Mouse (Mus musculus) embryo, embryonic 10.5 days (tissue): ENCODE data around the gene Cdc14a.

Experiments
- DNase-seq: peaks from one replicate; pipeline ENCODE4 v3.0.0-alpha.2; 2015; ENCODE audit warnings: low spot score

Gene Cdc14a

DNA sequence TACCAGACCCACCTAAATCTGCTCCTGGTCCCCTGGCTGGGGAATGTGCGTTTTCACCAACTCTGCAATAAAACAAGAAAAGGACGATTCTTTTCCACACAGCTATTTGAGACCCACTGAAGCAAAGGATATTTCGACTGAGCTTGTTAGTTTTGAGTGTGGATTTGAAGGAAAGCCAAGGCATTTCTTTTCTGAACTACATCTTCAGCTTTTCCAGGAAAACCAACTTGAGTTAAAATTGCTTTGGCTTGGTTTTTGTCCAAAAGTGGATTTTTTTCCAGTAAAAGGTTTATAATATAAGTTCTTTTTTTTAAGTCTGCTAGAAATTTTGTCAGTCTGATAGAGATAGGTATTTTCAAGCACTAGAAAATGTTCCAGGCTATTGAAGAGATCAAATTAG lies 157.5 kb downstream of the Cdc14a start:
- no peak for DNase-seq

DNA sequence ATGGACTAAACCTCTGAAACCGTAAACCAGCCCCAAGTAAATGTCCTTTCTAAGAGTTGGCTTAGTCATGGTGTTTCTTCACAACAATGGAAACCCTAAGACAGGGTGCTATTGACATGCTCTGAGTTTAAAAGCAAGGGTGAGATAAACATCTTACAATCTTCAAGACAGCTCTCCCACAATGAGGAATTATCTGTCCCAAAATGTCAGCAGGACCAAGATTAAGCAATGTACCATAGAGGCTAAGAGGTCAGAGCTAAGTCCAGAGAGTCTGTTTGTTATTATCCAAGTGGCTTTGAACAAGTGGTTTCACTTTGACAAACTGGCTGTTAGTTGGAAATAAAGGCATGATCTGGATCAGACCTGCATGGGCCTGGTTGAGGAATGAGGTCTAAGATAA lies 159.9 kb downstream of the Cdc14a start:
- DNase-seq, result no peak

GRCm38 (mm10) chr3:116263061-116263460 lies 160.8 kb downstream of the Cdc14a start:
- DNase-seq, result no peak

- no peak for DNase-seq
Observed at GRCm38 (mm10) chr3:116256104-116256503, 167.7 kb downstream of the Cdc14a start.

GRCm38 (mm10) chr3:116253077-116253531 lies 170.7 kb downstream of the Cdc14a start, which contains the start of gene Gpr88:
TSS of gene Gpr88 (minus strand) at chr3:116253503.
- DNase-seq, result peak; percentile 45

DNA sequence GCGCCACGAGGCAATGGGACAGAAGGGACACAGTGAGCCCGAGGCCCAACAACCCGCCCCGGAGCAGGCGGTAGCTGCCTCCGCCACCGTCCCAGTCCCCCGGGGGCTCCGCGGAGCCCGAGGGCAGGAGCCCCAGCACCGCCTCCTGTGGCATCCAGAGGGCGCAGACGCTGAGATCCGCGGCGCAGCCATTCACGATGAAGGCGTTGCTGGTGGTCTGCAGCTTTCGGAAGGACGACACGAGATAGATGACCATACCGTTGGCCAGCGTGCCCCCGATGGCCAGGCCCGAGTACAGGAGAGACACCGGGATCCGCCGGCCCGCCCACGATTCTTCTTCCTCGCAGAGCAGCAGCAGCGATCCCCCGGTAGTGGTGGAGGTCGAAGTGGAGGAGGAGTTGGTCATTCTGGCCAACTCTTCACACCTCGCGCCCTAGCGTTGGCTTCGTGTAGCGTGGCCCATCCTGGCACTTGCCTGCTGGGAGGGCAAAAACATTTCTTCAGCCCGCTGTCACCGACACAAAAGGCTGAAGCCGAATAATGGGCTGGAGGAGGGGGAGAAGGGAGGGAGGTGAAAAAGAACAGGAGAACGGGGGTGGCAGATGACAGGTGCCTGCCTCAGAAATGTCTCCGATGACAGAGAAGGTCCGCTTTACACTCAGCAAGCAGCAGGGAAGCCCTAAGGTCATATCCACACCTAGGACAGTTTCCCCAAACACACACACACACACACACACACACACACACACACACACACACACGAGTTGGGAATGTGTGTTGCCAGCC lies 171.4 kb downstream of the Cdc14a start:
- DNase-seq, result peak; percentile 64

DNA sequence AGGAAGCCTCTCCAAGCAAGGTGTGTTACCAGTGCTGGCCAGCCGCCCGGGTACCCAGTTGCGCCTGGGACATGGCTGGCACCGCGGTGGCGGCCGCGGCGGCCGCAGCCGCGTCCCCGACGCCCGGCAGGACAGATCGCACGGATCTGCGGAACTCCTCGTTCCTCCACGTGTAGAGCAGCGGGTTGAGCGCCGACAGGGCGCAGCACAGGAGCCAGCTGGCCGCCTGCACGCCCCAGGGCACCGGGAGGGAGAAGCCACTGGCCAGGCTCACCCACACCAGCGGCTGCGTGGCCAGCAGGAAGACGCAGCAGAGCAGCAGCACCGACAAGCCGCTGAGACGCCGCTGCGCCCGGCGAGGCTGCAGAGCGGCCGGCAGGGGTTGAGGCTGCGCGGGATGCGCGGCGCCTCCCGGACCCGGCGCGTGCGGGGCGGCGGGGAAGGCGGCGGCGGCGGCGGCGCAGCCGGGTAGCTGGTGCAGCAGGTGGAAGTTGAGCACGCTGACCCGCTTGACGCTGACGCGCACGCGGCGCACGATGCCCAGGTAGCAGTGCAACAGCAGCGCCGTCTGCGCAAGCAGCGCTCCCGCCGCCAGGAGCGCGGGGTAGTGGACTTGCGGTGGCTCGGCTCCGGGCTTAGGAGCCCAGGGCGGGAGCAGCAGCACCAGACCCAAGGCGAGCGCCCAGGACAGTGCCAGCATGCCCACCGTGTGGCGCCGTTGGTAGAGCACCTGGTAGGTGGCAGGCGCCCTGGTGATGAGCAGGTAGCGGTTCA lies 172.2 kb downstream of the Cdc14a start:
- DNase-seq, result peak; percentile 48

DNA sequence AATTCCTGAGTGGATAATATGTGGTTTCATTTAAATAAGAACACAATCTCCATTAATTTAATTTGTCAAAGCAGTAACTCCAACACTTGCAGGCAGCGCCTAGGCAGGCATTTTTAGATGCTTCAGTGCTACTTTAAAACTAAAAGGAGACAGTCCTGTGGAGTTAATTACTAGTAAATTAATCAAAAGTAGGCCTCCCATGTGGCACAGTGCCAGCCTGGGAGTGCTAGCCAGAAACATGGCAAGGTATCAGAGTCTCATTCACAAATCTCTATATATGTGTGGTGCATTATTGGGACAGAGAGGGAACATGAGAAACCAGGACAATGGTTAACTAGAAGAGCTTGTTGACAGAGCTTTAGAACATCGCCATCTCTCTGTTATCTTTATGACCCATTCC lies 174.8 kb downstream of the Cdc14a start:
- no peak for DNase-seq

DNA sequence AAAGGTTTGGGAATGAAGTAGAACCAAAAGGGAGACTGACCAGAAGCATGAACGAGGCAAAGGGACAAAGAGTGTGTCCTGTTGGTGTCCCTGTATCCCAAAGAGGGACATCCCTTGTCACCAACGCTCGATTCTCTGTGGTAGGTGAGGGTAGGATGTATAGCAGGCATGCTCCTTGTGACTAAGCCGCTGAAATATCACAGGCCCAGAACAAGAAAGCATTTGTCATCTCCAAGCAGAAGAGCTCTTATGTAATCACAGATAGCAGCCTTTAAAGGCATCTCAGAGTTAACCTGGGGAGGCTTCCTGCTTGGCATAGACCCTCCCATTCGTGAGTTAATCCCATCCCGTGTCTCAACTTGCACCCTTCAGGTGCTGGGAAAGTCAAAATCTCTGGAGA lies 179.4 kb downstream of the Cdc14a start:
- no peak for DNase-seq

DNA sequence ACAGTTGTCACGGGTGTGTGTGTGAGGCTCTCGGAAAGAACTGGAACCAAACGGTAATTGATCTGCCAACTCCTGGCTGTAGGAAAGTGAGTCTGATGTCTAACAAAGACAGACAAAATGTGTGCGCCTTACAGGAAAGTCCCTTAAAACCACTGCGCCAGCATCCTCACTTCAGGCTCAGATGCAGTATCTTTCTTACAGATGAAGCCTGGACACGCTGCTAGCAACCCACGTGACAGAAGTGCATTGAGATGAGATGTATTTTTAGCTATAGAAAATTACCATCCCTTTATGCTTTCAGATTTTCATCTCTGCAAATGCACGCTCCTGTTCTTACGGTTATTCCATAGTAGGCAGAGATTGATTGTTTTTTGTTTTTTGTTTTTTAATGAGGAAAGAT lies 181.1 kb downstream of the Cdc14a start:
- no peak for DNase-seq

GRCm38 (mm10) chr3:116237527-116237926 lies 186.3 kb downstream of the Cdc14a start:
- DNase-seq, result no peak

DNA sequence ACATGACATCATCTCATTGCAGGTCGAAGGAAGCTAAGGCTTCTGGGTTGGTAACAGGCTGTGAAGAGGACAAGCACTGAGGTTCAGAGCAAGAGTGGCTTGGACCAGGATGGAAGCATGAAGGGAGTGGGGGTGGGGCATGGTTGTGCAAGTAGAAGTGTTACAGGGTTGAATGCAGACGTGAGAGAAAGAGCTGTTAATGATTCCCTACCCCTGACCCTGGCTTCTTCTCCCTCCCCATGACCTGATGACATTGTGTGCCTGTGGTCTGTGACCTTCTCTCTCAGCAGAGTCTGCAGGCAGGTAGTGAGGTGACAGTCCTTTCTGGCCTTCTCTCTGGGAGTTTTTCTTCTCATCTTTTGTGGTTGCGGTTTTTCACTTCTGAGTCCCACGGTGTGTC lies 187.0 kb downstream of the Cdc14a start:
- DNase-seq, result no peak

DNA sequence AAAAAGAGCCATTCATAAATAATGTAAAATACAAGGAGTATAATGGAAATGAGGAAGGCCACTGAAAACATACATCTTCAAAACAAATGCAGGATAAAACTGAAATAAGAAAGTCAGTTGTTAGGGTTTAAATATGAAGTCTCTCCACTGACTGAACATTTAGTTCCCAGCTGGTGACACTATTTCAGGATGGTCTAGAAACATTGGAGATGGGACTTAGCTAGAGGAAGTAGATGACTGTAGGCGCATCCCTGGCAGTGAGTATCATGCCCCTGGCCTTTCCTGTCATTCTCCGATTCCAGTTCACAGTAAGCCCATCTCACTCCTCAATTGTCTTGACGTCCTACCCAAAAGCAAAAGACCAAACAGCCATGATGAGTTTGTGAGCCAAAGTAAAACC lies 190.3 kb downstream of the Cdc14a start:
- DNase-seq, result no peak

DNA sequence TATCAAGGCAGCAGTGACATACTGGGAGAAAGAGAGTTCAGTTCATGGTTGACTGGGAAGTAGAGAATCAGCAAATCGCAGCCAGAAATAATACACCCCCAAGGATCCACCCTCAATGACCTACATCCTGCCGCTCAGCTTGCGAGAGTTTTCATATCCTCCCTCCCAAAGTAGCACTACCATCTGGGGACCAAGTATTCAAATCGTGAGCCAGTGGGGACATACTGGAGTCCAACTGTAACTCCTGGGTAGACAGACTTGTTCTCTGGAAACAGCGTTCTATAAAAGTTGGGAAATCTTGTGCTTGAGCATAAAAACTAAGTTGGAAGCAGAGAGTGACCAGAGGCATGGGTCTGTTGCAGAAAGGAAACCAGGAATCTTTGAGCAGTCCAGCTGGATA lies 191.1 kb downstream of the Cdc14a start:
- DNase-seq, result no peak

DNA sequence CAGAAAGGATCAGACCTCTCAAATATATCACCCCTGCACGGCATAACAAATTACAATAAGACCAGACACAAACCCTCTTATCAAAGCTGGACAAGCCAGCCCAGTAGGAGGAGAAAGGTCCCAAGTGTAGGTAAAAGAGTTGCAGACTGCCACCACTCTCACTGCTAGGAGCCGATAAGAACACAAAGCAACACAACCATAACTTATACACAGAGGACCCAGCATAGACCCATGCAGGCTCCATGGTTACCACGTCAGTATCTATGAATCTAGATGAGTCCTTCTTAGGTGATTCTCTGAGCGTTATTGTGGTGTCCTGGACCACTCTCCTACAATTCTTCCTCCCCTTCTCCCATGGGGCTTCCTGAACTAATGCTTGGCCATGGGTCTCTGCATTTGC lies 194.5 kb downstream of the Cdc14a start:
- DNase-seq, result no peak

GRCm38 (mm10) chr3:116228360-116229245 lies 195.2 kb downstream of the Cdc14a start:
- DNase-seq, result peak; percentile 40

DNA sequence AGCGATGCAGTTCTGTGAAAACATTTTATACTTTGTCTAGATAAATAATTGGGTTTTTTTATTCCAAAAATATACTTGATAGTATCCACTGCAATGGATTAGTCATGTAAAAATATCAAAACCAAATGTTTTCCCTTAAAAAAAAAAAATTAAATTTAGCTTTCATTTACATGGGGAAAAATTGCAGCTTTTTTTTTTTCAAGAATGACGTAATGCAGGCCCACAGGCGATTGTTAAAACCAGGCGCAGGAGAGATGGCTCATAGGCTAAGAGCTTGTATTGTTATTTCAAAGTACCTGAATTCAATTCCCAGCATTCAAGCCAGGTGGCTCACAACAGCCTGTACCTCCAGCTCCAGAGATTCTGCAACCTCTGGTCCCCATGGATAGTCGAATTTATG lies 196.4 kb downstream of the Cdc14a start:
- DNase-seq, result no peak

GRCm38 (mm10) chr3:116226915-116227314 lies 196.9 kb downstream of the Cdc14a start:
- no peak for DNase-seq
